Mouse (Mus musculus): ENCODE data around the gene Cdk5rap2.

Gene Cdk5rap2

DNA sequence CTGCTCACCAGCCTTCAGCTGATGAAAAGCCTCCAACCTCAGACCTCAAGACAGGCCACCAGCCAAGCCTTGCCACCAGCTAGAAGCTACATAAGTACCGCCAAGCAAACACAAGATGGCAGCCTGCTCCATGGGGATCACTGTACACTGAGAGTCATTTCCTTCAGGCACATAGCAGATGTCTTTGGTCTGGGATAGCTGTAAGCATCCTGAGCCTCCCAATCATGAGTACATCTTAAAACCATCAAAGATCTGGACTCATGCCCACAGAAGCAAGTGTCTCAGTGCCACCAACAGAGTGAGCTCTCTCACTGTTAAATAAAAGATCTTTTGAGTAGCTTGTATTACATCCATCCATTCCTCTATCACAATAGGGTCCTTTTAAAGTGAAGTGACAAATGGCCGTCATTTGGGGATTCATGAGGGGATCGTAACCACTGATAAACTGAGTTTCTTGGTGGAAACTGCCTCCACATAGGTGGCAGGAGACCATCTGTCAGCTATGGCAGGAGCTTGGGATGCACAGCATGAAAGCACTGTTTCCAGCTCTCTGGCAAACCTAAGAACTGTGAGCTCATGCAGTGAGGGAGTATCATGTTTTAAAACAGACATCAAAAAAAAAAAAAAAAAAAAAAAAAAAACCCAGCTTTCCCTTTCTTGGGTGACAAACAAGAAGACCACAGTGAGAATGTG is 150.4 kb downstream of the Cdk5rap2 start:
- no peak for DNase-seq

GRCm38 (mm10) chr4:70258826-70259225 is 151.4 kb downstream of the Cdk5rap2 start:
- DNase-seq = no peak

GRCm38 (mm10) chr4:70258205-70258604 is 152.0 kb downstream of the Cdk5rap2 start:
- DNase-seq = no peak

DNA sequence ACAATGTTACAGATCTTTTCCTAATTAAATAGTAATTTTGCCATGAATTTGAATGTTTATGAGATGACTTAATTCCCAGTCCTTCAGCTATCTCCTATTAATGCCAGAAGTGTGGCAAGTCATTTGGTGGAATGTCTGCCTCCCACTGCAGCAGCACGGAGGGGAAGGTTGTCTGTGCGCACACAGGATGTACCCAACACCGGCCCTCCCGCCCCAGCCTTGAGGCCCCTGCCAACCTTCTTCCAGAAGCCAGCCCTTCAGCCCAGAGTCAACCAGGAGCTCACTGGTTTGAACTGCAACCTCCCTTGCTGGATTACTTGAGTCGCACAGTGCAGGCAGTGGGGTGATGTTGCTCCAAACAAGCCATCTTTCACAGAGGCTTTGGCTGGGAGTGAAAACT is 158.5 kb downstream of the Cdk5rap2 start:
- no peak for DNase-seq

GRCm38 (mm10) chr4:70245706-70246105 is 164.5 kb downstream of the Cdk5rap2 start:
- DNase-seq = no peak

DNA sequence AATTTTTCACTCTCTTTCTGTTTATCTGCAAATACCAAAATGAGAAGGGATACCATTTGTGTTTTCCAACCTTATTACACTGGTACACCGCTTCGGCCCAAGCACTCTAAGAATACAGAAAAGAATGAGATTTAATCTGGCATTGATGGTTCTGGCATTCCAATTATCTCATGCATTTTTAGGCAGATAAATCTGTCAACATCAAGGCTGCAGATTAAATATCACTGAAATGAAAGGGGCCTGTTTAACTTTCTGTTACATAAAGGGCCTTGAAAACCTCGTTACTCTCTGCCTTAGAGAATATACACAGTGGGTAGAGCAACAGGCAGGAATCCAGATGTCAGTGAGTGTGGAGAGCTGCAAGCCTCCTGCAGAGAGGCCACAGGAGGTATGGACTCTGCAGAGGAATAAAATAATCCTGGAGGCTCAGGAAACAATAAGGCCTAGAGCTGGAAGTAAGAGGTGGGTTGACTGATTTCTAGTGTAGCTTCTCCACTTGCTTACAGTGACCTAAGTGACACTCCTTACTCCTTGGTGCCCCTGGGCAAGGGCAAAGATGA is 166.6 kb downstream of the Cdk5rap2 start:
- no peak for DNase-seq

- DNase-seq = no peak
Measured at GRCm38 (mm10) chr4:70239731-70240130, 170.5 kb downstream of the Cdk5rap2 start.

- DNase-seq = no peak
Measured at GRCm38 (mm10) chr4:70238862-70239261, 171.4 kb downstream of the Cdk5rap2 start.

GRCm38 (mm10) chr4:70232383-70232782 is 177.9 kb downstream of the Cdk5rap2 start:
- DNase-seq = no peak

GRCm38 (mm10) chr4:70229874-70230273 is 180.4 kb downstream of the Cdk5rap2 start:
- DNase-seq = no peak

DNA sequence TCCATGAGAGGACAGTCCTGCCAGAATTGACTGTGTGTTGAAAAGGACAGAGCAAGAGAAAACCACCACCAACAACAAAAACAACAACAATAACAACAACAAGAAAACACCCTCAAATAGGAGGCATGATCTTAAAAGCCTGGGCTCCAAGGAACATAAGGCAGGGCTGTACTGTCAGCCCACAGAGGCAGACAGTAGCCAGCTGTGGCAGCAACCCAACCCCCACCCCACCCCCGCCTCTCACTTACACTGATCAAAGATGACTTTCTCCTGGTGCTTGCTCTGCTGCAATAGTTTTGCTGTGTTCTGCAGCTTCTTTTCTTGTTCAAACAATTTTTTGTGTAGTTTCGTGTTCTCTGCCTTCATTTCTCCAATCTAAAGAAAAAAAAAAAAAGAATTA is 181.9 kb downstream of the Cdk5rap2 start:
- no peak for DNase-seq

DNA sequence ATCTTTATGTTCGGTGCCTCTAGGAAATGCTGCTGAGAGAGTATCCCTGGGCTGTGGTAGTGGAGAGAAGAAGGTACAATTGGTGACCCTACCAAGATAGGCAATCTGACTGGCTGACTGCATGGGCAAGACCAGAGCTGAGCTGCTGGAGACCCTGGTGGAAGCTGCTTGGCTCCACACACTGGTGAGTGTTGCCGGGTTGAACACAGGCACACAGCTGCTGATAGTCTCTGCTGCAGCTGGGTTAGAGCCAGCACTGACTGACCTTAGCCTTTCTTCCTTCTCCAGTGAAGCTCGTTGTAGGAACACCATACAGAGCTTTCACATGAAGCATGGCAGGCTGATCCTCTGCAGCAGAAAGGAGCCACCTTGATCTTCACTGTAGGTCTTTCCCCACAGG is 182.6 kb downstream of the Cdk5rap2 start:
- no peak for DNase-seq

DNA sequence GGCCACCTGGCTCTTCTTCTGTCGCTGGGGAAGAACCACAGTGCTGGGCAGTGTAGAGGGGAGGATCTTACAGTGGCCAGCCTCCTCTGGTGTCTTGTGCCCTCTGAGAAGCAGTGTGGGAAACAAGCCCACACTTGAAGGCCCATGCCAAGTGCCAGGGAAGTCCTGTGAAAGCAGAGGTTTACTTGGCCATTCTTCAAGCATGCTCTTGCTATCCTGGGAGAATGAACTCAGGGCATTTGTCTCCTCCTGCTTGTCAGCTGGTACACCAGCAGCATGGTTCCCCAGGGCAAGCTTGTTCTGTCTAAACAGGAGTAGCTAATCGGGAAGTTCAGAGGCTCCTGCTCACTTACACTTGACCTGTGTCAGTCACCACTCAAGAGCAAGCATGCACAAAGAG is 185.7 kb downstream of the Cdk5rap2 start:
- DNase-seq = no peak

DNA sequence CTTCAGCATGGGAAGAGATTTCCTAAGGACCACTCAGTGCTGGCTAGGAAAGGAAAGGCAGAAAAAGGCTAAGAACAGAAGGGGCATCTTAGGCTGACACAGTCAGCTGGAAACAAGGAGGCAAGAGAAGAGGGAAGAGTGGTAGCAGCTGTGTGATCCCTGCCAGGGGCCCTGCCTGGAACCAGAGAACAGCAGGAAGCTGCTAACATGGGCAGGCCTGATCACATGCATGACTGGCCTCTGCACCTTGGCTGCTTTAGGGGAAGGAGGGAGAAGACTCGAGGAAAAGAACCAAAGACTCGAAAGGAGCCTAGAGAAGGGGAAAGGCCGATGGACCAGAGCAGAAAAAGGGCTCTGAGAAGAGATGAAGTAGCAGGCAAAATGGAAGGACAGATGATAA is 188.4 kb downstream of the Cdk5rap2 start:
- no peak for DNase-seq

DNA sequence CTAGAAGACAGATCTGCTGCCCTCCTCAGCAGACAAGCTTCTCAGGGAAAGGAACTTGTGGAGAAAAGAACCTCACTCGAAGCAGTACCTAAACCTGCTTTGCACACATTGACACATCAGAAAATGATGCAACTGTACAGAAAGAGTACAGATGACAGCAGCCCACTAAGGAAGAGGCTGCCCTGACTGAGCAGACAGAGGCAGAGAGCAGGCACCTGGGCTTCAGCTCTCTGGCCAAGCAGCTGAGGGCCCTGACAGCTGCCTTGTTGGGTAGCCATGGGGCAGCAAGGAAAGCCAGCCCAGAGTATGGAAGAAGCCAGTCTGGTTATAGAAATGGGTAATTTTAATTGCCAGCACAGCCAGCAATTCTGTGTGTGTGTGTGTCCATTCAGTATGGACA is 188.9 kb downstream of the Cdk5rap2 start:
- no peak for DNase-seq

DNA sequence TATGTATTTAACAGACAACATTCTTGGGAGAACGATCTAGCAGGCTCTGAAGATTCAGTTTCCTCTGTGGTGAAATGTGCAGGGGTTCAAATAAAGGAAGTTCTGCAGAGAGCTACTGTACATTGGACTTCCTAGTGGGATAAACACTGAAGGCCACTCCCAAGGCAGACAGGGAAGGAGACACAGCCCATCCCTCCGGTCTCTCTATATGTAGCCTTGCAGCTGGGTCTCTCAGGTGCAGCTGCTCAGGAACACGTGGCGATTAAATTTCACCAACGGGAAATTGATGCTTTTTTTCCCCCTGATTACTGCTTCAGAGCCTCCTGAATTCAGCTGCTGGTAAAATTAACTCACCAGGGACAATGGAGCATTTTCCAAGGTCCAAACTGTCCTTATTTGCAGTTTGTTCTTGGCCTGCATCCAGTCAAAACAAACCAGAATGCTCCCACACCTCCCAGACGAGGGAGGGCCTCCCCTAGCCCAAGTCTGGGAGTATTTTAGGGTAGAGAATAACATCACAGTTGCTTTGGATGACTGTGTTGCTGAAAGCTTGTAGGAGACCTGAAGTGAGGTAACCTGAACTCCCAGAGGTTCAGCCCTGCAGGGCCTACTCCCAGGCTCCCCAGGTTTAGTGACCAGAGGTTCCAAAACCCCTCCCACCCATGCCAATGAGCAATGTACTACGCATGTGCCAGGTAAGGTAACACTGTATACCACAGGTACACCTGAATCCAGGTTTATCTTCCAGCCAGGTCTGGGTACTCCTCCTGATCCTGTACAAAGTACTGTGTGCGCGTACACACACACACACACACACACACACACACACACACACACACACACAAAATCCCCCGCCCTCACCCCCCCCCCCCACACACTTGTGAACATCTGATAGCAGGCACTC is 189.7 kb downstream of the Cdk5rap2 start:
- no peak for DNase-seq

GRCm38 (mm10) chr4:70219776-70220175 is 190.5 kb downstream of the Cdk5rap2 start:
- no peak for DNase-seq

- DNase-seq = no peak
Measured at GRCm38 (mm10) chr4:70185971-70186370, 224.3 kb downstream of the Cdk5rap2 start.

Measured in B cell, adult 2 months (primary cell).